Mouse (Mus musculus) telencephalon, adult 2 months (tissue): ENCODE results near the gene Sdk2.

Experiments
- DNase-seq: peaks from one replicate; pipeline ENCODE4 v3.0.0-alpha.2; 2011; ENCODE audit warnings: low read depth, low spot score

Sdk2 gene

DNA sequence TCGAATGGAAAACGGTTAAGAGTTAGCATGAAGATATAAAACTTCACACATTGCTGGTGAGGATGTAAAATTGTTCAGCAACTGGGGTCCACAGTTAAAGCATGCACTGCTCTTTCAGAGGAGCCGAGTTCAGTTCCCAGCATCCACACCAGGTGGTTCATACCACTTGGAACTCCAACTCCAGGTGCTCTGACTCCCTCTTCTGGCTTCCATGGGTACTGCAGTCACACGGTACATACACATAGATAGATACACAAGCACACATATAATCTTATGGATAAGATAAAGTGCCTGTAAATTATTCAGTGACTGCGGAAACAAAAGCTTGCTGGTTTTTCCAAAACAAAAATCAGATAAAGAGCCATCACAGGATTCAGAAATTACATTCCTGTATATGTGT, 19.9 kb downstream of the Sdk2 start:
- no peak for DNase-seq

DNA sequence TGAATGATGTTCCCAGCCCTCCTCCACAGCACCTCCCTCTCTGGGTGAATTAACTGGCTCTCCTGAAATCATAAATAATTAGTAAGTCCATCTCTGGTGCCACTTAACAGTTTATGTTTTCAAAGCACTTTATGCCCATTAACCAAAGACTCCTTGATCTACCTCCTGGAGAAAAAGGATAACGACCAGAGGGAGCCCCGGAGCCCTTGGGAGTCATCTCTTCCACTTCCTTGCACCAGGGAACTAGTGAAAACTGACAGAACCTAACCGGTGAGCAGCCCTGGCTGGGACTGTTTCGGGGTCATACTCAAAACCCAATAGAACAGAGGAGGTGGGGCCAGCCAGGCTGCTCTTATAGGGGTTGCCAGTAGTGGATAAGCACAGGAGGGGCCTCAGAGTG, 22.5 kb downstream of the Sdk2 start:
- DNase-seq, result no peak

DNA sequence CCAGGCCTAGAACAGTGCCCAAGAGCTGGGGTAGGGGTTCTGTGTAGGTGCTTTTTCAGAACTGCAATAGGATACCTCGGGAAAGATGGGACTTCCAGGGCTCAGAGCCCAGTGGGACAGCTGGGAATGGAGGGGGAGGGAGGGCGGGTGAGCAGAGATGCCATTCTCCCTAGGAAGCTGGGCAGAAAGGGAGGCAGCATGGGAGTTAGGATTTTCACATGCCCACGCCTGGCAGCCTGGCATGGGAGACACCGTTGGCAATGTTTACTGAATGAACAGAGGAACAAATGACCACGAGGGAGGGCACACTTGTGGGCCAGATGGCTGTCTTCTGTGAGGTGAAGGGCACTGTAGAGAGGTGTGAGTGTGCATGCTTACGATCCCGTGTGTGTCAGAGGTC, 23.3 kb downstream of the Sdk2 start:
- DNase-seq, result peak; percentile 31

DNA sequence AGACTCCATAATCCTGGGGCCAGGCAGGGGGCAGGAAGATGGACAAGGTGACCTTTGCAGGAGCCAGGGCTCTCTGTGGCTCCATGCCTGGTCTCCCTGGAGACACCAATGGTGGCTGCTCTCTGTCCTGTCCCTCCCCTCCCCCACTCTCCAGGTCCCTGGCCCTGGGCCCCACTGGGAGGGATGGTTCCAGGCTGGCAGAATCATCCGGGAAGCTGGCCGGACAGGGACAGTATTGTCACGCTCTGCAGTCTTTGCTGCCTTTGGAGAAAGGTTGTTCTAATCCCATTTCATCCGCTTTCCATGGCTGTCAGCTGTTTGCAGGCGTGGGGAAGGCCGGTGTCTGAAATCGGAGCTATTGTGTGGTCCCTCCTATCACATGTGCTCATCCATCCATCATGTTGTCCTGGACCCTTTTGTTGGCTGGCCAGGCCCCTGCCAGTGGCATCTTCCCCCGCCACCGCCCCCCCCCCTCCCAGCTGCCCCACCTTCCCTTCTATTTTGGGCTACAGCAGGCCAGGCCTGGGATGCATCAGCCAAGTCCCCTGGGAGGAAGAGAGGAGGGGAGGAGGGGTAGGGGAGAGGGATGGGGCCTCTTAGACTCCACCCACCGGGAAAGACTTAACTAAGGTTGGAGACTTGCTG, 26.3 kb downstream of the Sdk2 start:
- DNase-seq, result no peak

DNA sequence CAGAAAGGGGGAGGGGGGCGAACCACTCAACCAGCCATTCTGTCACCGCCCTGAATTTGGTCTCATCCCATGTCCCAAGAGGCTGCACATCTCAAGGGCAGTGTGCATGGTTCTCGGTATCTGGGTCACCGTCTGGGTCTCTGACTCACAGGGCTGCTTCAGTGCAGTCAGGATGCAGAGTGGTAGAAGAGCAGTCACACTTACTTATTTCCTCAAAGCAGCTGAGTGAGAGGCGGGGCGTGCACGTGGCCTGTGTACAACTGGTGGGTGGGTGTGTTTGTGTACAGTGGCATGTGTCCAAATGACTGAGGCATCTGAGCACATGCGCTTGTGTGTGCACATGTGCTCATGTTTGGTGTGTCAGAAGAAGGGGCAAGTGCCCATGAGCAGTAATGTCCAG, 28.8 kb downstream of the Sdk2 start:
- DNase-seq, result peak; percentile 40

DNA sequence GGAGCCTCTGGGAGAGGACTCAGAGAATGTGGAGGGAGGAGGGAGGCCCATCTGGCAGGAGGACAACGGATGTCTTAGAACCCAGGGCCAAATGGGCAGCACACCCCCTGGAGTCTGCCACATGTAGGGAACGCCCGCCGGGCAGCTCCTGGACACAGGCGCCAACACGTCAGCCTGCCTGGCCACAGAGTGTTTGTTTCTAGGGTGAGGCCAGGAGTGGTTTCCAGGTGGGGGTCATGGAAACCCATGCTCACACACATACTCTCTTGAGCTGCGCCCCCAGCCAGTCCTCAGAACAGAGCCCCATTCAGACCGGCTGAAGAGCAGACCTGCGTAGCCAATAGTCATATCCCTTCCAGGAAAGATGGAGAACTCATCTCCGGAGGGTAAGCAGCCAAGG, 35.4 kb downstream of the Sdk2 start:
- no peak for DNase-seq

DNA sequence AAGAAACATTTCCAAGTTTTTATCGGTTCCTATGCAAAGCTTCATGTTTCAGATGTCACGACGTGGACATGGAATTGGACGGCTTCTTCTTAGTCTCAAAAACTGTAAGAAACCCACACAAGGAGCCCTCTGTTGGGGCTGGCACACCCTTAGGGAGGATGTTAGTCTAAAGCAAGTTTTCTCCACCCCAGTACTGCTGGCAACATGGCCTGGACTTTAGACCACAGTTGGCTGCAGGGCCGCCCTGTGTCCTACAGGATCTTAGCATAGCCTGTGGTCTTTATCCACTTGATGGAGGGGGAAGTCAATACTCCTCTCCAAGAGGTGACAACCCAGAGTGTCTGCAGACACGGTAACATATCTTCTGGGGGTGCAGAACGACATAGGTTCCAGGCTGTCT, 36.6 kb downstream of the Sdk2 start:
- no peak for DNase-seq

DNA sequence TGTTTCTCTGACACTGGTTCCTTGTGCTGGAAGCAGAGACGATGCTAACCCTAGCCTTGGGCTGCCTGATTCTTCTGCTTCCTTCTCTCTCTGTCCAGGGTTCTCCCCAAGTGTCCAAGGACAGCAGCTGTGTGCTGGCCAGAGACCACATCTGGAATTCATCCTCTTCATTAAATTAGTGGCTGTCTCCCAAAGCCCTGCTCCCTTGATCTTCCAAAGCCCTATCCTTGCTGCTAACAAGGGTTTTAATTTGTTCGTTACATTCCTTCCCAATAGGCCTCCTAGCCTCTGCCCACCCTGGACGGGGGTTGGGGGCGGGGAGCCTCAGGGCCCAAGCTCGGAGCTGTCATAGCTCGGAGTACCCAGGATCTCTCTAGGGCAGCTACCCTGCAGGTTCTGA, 38.3 kb downstream of the Sdk2 start:
- DNase-seq, result no peak

DNA sequence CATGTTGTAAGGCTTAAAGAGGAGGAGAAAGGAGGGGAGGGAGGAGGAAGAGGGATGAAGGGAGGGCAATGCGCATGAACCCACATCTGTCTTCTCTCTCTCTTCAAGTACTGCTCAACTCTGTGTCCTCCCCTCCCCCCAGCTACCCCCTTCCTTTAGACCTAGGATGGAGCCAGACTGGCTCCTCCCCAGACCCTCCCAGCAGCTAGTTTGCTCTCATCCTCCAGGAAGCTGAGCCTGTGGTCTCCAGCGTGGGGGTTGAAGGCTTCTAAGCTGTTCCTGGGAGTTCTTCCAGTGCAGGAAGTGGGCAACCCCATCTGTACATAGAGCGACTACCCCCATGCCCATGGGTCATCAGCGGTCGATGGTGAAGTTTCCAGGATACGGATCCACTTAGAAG, 38.8 kb downstream of the Sdk2 start:
- DNase-seq, result no peak

DNA sequence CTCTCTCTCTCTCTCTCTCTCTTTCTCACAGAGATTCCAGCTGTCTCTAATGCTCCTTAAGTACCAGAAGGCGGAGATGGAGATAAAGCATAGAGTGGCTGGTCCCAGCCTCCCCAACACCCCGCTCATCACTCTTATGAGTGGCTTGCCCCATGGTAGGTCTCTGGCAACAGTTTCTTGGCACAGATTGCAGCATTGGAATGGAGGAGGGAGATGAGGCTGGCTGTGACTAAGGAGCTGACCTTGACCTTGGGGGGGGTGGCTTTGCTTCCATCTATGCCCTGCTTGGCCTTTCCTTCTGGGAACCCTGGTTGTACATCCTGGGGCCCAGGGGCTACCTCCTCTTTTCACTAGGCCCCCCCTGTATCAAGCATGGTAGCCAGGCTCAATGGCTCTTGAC, 41.8 kb downstream of the Sdk2 start:
- no peak for DNase-seq

DNA sequence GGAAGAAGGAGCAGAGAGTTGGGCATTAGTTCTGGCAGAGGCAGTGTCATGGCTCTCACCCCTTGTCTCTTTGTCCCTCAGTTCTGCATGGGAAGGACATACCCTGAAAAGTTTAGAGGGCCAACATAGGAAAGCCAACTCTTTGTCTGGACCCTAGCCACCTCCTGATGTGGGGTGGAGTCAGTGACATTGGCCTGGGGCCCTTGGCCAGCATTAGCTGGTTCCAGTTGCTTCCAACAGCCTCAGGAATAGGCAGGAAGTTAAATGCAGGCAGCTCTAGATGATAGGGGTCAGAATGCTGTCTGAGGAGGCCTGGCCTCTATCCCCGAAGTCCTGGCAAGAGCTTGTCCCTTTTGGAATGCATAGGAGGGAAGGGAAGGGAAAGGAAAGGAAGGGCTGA, 42.9 kb downstream of the Sdk2 start:
- DNase-seq, result no peak

DNA sequence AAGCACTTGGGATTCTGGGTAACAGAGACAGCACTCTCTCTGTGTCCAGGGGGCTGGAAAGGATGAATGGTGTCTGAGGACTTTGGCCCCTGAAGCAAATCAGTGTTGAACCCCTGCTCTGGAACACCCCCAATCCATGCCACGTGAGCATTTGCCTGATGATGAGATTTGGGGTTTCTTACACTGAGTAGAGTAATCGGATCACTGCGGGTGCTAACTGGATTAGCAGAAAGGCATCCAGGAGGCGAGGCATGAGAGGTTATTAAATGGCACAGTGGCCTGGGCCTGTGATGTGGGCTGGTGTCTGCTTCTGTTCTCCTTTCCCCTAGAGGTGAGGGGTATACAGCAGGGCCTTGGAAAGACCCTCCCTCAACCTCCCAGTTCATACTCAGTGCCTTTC, 44.7 kb downstream of the Sdk2 start:
- no peak for DNase-seq

DNA sequence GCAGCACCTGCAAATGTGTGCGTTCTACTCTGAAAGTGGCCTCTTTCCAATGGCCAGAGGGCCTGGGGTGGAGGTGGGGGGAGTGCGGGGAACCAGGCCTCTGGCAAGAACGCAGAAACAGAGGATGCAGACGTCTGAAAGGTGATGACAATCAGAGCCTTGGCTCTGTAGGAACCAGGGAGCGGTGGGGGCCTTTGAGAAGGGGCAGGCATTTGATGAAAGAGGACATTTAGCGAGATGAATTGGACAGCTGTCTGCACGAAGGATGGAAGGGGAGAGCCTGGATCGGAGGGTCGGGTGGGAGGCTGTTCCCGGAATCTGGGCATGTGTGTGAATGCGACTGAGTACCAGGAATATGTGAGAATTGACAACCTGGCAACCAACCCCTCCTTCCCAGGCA, 47.8 kb downstream of the Sdk2 start:
- no peak for DNase-seq

DNA sequence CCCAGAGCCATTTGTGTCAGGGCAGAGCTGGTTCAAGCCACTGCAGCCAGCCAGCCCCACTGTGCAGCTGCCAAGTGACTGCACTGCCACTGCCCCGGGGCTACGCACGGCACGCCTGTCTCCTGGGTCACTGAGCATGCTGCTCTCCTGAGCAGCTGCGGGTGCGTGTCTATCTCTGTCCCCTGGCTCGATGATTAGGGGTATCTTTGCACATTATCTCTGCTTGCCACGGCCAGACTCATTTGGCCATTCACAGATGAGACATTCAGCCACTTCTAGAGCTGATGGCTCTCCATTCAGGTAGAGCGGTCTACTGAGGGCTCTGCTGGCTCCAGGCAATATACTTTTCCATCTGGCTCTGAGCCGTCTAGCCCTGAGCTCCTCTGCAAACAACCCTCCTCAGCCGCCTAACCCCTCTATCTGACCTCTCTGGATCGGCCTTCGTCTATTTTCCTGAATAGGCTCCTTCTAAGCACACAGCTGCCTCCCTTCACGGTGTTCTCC, 49.9 kb downstream of the Sdk2 start:
- DNase-seq, result no peak

DNA sequence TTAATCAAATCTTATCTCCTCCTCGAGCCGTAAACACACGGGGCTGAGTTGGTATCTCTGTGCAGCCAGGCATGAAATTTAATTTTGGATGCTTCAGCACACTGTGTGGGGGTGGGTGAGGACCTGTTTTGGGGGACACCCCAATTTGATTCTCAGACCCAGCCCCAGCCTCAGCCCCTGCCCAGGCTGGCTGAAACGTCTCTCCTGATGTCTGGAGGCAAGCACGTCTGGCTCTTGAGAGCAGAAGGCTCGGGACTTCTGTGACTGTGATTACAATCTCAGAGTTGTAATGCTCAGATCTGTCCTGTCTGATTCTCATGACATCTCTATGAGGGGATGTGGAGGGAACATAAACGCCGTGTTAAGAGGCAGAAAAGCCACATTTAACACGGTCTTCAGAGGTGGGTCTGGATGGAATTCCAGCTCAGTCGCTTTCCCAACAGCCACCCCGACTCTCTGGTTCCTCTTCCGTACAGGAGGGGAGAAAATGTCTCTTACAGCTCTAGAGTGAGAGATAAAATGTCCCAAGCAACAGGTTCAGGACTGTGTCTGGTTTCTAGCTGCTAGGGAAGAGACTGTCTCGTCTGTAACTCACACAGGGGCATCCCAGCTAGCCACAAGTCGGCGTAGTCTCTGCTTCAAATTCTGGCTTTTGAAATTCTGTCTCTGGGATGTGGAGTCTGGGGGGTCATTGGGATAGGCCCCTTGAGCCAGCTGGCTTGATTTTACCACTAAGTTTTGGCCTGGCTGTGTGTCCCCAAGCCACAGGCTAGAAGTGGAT, 50.5 kb downstream of the Sdk2 start:
- no peak for DNase-seq

DNA sequence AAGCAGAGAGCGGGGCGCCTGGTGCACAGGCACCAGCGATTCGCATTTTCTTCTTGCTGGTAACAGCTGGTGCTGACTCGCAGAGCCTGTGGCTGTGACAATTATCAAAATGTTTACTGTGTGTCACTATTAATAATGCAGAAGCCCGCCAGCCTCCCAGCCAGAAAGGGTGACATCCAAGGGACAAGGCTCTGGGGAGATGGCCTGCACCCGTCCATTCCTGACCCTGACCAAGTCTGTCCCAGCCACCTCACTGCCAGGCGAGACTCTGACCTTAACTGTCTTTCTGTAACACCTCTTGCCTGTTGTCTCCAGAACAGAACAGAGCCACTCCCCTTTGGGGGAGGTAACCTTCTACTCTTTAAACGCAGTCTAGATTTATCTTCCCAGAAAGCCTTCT, 55.3 kb downstream of the Sdk2 start:
- DNase-seq, result no peak

DNA sequence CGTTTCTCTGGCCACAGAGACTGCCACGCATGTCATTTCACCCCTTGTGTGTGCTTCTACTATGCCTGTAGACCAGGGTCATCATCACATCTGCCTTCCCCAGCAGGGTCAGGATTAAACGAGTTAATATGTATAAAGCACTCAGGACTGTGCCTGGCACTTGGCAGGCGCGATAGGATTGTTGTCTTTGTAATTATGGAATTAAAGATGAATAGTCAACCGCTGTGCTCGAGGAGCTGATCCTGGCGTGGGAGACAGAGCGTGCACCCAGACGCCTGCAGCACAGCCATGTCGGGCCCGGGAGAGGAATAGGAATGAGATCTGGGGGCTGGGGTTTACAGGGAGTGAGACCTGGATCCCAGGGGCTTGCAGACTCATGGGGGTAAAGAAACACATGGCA, 61.0 kb downstream of the Sdk2 start:
- no peak for DNase-seq

DNA sequence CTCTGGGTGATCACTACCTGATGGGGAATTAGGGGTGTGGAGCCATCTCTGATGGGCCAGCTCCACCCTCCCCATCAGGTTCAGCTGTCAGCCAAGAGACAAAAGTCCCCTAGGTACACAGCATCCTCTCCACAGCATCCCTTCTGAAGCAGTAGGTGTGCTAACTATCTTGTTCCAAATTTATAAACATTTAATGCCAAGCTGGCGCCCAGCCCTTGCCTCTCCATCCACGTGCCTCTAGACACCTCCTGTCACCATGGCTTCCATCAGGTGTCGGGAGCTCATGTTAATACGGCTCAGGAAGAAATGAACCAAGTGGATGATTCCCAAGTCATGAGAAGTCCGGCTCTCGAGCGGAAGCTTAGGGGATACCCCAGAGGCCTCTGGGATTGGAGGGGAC, 62.2 kb downstream of the Sdk2 start:
- DNase-seq, result no peak

DNA sequence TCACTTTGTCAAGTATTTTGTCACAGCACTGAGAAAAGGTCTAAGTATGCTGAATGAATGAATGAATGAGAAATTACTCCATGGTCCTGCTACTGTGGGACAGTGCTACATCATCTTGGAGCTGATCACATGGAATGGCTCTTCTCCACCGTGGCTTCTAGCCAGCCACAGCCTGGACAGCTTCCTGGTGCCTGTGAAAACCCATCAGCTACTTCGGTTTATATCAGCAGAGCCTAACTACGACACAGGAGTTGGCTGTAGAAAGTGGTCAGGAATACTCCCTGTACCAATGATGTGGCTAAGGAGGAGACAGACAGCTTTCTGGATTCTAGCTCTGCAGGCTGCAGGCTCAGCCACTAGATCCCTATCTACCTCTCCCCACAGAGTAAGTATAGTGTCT, 63.7 kb downstream of the Sdk2 start:
- DNase-seq, result no peak

DNA sequence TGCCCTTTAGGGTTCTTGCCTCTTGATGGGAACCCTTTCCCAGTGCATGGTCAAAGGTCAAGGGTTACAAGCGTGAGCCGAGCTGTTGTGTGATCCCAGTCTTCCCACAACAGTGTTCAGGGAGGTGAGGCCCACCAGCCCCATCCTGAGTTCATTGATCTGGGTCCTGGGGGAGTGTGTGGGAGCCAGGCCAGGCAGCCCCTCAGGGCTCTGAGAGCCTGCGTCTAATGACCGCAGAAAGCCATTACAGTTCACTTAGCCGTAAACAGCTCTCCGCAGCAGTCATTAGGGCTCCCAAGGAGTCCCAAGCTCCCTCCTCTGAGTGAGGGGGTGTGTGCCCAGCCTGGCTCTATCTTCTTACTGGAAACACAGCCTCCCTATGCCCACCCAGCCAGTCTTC, 66.8 kb downstream of the Sdk2 start:
- DNase-seq, result no peak

DNA sequence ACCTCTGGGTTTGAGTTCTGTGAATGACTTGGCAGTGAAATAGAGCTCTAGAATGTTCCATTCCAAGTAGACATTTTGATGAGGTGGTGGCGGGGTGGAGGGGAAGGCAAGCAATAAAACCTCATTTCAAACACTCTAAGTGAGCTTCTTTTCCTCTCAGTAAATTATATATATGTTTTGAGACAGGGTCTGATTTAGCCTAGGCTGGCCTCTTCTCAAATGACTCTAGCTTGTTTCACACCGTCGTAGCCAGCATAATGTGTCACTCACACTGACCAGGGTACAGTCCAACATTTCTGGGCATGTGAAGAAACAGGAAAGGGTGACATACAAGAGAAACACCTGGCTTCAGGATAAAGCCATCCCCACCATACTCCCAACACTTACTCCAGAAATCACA, 68.1 kb downstream of the Sdk2 start:
- DNase-seq, result no peak

DNA sequence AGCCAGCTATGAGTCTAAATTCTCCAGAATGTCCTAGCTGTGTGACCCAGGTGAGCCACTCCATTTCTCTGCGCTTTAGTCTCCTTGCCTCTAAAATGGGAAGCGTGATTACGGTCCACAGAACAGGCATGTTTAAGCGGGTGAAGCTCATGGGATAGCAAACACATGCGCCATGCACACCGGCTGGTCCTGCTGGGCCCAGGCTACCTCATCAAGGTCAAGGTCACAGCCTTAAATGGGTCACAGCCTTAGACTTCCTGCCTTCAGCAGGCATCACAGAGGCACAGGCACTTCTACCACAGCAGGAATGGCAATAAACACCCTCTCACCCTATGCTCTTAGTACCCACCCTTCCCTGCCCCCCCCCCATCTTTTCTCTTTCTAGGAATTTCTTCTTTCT, 72.9 kb downstream of the Sdk2 start:
- DNase-seq, result no peak

DNA sequence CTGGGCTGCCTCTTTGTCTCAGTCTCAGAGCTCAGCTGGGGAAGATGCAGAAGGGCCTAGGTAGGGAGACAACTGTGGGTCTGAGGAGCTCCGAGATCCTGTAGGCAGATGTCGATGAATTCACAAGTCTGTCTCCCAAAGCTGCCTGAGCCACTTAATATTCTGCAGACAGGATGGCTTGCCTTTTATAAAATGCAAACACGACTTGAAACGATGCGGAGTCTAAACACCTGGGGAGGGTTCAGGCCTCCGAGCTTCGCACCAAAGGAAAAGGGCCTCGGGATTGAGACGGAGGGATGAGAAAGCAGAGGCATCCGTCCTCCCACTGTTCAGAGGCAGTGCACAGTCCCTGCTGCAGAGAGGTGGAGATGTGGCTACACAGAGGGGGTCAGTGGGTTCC, 74.0 kb downstream of the Sdk2 start:
- DNase-seq, result no peak

DNA sequence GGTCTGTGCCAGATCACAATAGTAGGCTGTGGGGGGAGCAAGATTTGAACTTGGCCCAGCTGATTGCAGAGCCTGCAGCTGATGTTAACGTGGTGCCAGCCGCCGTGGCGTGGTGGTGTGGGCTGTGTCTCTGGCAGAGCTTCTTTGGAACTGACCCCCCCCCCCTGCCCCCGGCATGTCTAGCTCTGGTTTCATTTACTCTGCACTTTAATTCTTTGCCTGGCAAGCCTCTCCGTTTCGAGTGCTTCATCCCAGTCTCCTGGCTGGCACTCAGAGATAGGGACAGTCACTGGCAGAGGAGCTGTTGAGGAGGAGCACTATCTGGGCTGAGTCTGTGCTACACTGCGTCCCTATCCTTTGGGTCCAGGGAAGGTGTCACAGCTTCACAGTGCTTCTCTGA, 75.0 kb downstream of the Sdk2 start:
- DNase-seq, result no peak
